Mouse (Mus musculus): ENCODE data around the gene Shroom1. TPM values are rescaled to one million over a fixed set of nuclear protein-coding genes. Genes with fewer than 3 reads are reported as not detected.
A peak's percentile ranks its signal among the peaks of the same experiment; 100 is the strongest.

The Shroom1 gene
- polyA plus RNA-seq, 1 experiment from 2014 or later = 2.1 TPM

GRCm38 (mm10) chr11:53450070-53450705 lies 6.8 kb upstream of the Shroom1 start:
- Histone ChIP-seq H3K9ac (no peak overlapping the region), H3K27ac (no peak overlapping the region), H3K4me1 (no peaks in the 10 kb centered on the region), H3K27me3 (replicated peaks) (0 out of 2 replicates have a peak, but pooled peaks cover 5% of the 10 kb centered on the region), H3K4me3 (no peak overlapping the region), H3K4me2 (replicated peaks) (no peak overlapping the region), H3K36me3 (no peaks in the 10 kb centered on the region), H3K9me3 (no peaks in the 10 kb centered on the region)
- WGBS = 61% methylated on average over 15 of the region's 15 CpGs
- ATAC-seq (ENCODE audit: low FRiP score, low read depth) = no peak

GRCm38 (mm10) chr11:53451361-53451760 lies 5.6 kb upstream of the Shroom1 start:
- no peaks in the 10 kb centered on the region for H3K9me3 ChIP-seq
- H3K27me3 ChIP-seq (replicated peaks) = peaks cover 13% of the 10 kb centered on the region
- no peak overlapping the region for H3K9ac ChIP-seq
- ATAC-seq (ENCODE audit: low FRiP score, low read depth) = no peak
- no peak overlapping the region for H3K4me2 ChIP-seq (replicated peaks)
- no peak overlapping the region for H3K27ac ChIP-seq
- no peaks in the 10 kb centered on the region for H3K36me3 ChIP-seq
- no peak overlapping the region for H3K4me3 ChIP-seq
- H3K4me1 ChIP-seq = no peaks in the 10 kb centered on the region
- 74% methylated on average over 2 of the region's 2 CpGs for WGBS

GRCm38 (mm10) chr11:53452396-53452795 lies 4.6 kb upstream of the Shroom1 start:
- Histone ChIP-seq H3K9me3 (no peaks in the 10 kb centered on the region), H3K9ac (no peak overlapping the region), H3K4me1 (peaks cover 7% of the 10 kb centered on the region), H3K27ac (no peak overlapping the region), H3K36me3 (no peaks in the 10 kb centered on the region), H3K4me3 (no peak overlapping the region), H3K27me3 (replicated peaks) (peaks cover 22% of the 10 kb centered on the region), H3K4me2 (replicated peaks) (no peak overlapping the region)
- ATAC-seq (ENCODE audit: low FRiP score, low read depth) = no peak
- WGBS = 97% methylated on average over 9 of the region's 9 CpGs

- 86% methylated on average over 5 of the region's 5 CpGs for WGBS
- Histone ChIP-seq H3K4me1 (peaks cover 7% of the 10 kb centered on the region), H3K27ac (no peak overlapping the region), H3K9me3 (no peaks in the 10 kb centered on the region), H3K36me3 (no peaks in the 10 kb centered on the region), H3K4me3 (no peak overlapping the region), H3K4me2 (replicated peaks) (no peak overlapping the region), H3K9ac (no peak overlapping the region), H3K27me3 (replicated peaks) (peaks cover 28% of the 10 kb centered on the region)
- ATAC-seq (ENCODE audit: low FRiP score, low read depth) = no peak
These were observed 4.0 kb upstream of the Shroom1 start for GRCm38 (mm10) chr11:53453031-53453430.

DNA sequence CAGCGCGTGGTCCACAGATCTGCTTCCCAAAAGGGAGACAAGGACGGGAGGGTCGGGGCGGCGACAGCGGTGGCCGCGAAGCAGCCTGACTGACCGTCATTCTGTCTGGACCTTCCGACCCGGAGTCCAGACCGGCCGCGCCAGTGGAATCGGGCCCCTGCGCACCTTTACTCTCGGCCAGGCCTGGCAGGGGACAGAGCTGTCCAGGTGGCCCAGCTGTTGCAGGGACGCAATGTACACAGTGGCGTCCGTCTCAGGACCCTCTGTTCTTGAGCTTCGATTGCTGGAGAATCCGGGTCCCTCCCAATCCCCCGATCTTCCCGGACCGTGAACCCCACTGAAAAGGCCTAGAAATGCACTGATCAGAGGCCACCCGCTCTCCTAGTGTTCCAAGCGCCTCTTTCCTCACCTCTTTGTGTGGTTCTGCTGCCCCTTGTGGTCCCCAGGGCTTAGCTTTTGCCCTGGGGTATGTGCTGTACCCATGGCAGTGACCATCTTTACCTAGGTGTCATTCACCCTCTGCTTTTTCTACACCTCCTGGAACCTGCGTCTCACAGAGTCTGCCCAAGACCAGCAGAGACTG lies 458 bp downstream of the Shroom1 start:
- H3K4me2 ChIP-seq (replicated peaks) = peak overlapping the region; percentile 80
- 5% methylated on average over 29 of the region's 29 CpGs for WGBS
- peak overlapping the region; percentile 45 for H3K4me3 ChIP-seq
- peaks cover 7% of the 10 kb centered on the region for H3K4me1 ChIP-seq
- no peak overlapping the region for H3K27ac ChIP-seq
- H3K36me3 ChIP-seq = no peaks in the 10 kb centered on the region
- no peaks in the 10 kb centered on the region for H3K9me3 ChIP-seq
- ATAC-seq (ENCODE audit: low FRiP score, low read depth) = no peak; the same call in 1 of the 2 replicates
- H3K9ac ChIP-seq = peak overlapping the region; percentile 60
- H3K27me3 ChIP-seq (replicated peaks) = peaks cover 55% of the 10 kb centered on the region

- Histone ChIP-seq H3K9me3 (no peaks in the 10 kb centered on the region), H3K27me3 (replicated peaks) (peaks cover 70% of the 10 kb centered on the region), H3K27ac (no peak overlapping the region), H3K4me1 (peaks cover 18% of the 10 kb centered on the region), H3K4me3 (no peak overlapping the region), H3K4me2 (replicated peaks) (no peak overlapping the region), H3K36me3 (no peaks in the 10 kb centered on the region), H3K9ac (no peak overlapping the region)
- WGBS = 61% methylated on average over 3 of the region's 3 CpGs
- ATAC-seq (ENCODE audit: low FRiP score, low read depth) = no peak
These were observed 2.0 kb downstream of the Shroom1 start for GRCm38 (mm10) chr11:53458996-53459395.

DNA sequence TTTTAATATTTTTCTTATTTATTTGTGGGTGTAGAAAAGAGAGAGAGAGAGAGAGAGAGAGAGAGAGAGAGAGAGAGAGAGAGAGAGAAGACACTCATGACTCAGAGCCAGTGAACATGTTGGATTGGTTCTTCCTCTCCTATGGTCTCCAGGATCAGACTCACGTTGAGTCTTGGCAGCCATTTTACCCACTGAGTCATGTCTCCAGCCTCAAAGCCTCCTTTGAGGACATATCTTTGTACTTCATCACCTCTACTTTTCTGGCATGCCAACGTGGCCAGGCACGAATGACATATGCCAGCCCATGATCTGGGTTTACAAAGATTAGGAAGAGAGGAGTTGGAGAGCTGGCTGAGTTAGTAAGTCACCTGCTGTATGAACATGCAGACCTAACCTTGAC lies 3.2 kb downstream of the Shroom1 start:
- H3K4me1 ChIP-seq = peaks cover 19% of the 10 kb centered on the region
- WGBS = 85% methylated on average over 3 of the region's 3 CpGs
- H3K9me3 ChIP-seq = no peaks in the 10 kb centered on the region
- no peaks in the 10 kb centered on the region for H3K36me3 ChIP-seq
- no peak overlapping the region for H3K4me3 ChIP-seq
- no peak overlapping the region for H3K9ac ChIP-seq
- no peak overlapping the region for H3K27ac ChIP-seq
- ATAC-seq (ENCODE audit: low FRiP score, low read depth) = no peak
- no peak overlapping the region for H3K4me2 ChIP-seq (replicated peaks)
- H3K27me3 ChIP-seq (replicated peaks) = peaks cover 78% of the 10 kb centered on the region

GRCm38 (mm10) chr11:53461727-53462126 lies 4.7 kb downstream of the Shroom1 start:
- Histone ChIP-seq H3K9ac (no peak overlapping the region), H3K36me3 (no peaks in the 10 kb centered on the region), H3K4me3 (no peak overlapping the region), H3K27ac (no peak overlapping the region), H3K4me2 (replicated peaks) (no peak overlapping the region), H3K4me1 (peaks cover 24% of the 10 kb centered on the region), H3K27me3 (replicated peaks) (peaks cover 82% of the 10 kb centered on the region), H3K9me3 (no peaks in the 10 kb centered on the region)
- WGBS = 15% methylated on average over 5 of the region's 5 CpGs
- no peak for ATAC-seq (ENCODE audit: low FRiP score, low read depth)

DNA sequence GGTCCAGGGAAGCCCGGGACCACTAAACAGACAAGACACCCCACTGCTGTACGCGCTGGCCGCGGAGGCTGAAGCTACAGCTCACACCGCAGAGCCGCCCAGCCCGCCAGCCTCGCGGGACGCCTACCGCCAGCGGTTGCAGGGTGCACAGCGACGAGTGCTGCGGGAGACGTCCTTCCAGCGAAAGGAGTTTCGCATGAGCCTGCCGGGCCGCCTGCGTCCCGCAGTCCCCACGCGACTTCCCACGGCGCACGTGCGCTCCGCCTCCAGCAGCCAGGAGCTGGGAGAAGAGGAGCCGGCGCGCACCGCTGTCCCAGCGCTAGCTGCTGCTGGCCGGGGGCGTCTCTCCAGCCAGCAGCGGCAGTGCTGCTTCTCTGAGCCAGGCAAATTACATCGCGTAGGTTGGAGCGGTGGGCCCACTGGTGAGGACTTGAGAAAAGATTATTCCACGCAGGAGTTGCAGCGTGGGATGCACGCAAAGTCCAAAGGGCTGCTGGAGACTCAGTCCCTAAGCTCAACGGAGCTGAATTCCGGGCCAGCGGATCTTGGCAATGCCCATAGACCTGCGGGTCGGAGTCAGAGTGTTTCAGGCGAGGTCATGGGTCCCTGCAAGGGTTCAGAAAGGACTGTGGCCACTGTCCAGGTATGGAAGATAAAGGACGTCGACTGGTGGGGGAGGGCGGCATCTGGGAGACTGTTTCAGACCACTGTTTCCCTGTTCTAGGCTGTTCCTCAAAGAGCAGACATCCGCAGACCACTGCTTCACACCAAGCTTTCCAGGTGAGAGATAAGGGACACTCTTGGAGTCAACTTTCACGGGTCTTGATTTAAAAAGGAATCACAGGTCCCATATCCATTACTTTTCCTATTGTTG lies 6.8 kb downstream of the Shroom1 start:
- no peaks in the 10 kb centered on the region for H3K36me3 ChIP-seq
- no peaks in the 10 kb centered on the region for H3K9me3 ChIP-seq
- H3K4me2 ChIP-seq (replicated peaks) = peak overlapping the region; percentile 86
- 7% methylated on average over 55 of the region's 55 CpGs for WGBS
- peak overlapping the region; percentile 48; the same call in 1 of the 2 replicates for H3K9ac ChIP-seq
- H3K4me3 ChIP-seq = peak overlapping the region; percentile 40
- peaks cover 75% of the 10 kb centered on the region for H3K27me3 ChIP-seq (replicated peaks)
- no peak overlapping the region for H3K27ac ChIP-seq
- ATAC-seq (ENCODE audit: low FRiP score, low read depth) = no peak
- H3K4me1 ChIP-seq = peaks cover 23% of the 10 kb centered on the region

DNA sequence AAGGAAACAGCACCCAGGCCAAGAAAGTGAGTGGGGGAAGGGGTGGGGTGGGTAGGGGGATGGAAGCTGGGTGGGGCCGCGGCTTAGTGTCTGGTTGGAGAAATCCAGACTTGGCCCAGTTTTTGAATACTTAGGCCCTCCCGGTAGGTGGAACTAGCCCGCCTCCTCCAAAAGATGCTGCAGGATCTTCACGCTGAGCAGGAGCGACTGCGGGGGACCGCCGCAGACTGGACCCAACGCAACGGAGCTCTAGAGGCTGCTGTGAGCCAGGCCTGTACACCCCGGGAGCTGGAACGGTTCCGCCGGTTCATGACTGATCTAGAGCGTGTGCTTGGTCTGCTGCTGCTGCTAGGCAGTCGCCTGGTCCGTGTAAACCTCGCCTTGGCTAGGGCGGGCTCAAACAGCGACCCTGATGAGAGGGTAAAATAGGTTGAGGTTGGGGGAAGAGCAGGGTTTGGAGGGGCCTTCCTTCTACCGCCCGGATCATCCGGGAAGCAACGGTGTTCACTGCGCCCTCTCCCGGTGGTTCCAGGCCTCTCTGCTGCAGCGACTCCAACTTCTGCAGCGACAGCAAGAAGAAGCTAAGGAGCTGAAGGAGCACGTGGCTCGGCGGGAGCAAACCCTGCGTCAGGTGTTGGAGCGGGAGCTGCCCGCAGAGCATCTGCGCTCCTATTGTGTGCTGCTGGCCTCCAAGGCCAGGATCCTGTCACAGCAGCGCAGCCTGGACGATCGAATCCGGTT lies 9.4 kb downstream of the Shroom1 start:
- WGBS = 5% methylated on average over 40 of the region's 40 CpGs
- ATAC-seq (ENCODE audit: low FRiP score, low read depth) = 0 out of 2 replicates have a peak, but pooled peaks have one; percentile 27
- H3K9ac ChIP-seq = peak overlapping the region; percentile 30; the same call in 1 of the 2 replicates

DNA sequence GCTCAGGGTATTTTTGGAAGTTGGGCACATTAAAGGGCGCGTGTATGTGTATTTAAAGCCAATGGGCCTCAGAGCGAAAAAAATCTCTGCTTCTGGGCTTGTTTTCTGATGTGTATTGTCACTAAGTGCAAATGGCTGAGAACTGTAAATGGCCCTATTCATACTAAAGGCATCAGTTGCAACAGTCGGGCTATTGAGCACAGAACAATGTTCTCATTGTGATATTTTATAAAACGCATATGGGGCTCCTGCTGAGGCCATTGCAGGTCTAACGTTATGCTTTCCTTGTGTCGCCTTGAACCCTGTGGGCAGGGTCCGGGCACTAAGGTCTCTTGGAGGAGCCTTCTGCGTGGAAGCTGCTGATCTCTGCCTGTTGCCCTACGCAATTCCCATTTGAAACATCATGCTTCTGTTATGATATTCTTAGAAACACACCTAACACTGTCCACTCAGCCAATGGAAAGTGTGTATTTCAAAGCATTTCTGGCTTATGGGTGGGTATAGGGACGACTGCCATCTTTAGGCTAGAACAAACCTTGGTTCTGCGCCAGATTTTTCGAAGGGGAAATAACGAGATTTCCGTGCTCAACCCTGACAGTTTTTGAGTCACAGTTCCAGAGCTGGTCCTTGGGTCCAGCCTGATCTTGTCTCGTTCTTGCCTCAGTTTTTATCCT lies 12.4 kb downstream of the Shroom1 start:
- Histone ChIP-seq H3K9ac (no peak overlapping the region), H3K27ac (no peak overlapping the region), H3K9me3 (no peaks in the 10 kb centered on the region), H3K4me2 (replicated peaks) (peak overlapping the region; percentile 57), H3K36me3 (no peaks in the 10 kb centered on the region), H3K27me3 (replicated peaks) (peaks cover 67% of the 10 kb centered on the region), H3K4me1 (peaks cover 23% of the 10 kb centered on the region), H3K4me3 (no peak overlapping the region)
- WGBS = 33% methylated on average over 16 of the region's 16 CpGs
- ATAC-seq (ENCODE audit: low FRiP score, low read depth) = no peak

More for the DNA sequence above, 9.4 kb downstream of the Shroom1 start:
- Histone ChIP-seq H3K36me3 (no peaks in the 10 kb centered on the region), H3K4me3 (peak overlapping the region; percentile 20), H3K4me2 (replicated peaks) (peak overlapping the region; percentile 55), H3K9me3 (no peaks in the 10 kb centered on the region), H3K27ac (no peak overlapping the region), H3K27me3 (replicated peaks) (peaks cover 78% of the 10 kb centered on the region), H3K4me1 (peaks cover 34% of the 10 kb centered on the region)
